Mouse (Mus musculus): Measurements from ENCODE around the gene Tdrd7. TPM values are rescaled to one million over a fixed set of nuclear protein-coding genes. Genes with fewer than 3 reads are reported as not detected.

Tdrd7 gene
- polyA plus RNA-seq, 1 experiment from 2014 or later, result 5.4 TPM

DNA sequence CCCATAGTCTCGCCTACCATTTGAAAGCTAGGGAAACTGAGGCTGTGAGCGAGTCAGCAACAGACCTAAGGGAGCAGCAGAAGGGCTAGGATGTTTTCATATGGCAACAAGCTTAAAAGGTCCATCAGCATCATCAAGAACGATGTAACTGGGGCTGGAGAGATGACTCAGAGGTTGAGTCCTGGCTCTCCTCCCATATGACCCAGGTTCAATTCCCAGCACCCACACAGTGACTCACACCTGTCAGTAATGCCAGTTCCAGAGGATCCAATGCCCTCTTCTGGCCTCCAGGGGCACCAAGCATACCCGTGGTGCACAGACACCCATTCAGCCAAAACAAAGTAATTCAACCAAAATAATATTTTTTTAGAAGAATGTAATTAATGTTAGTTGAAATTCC lies 115.1 kb downstream of the Tdrd7 start:
- peaks cover 5% of the 10 kb centered on the region for H3K4me1 ChIP-seq
- no peak overlapping the region for H3K27ac ChIP-seq (replicated peaks)
- no peaks in the 10 kb centered on the region for H3K9me3 ChIP-seq
- H3K4me3 ChIP-seq, result no peak overlapping the region
- no peaks in the 10 kb centered on the region for H3K36me3 ChIP-seq (replicated peaks)
- WGBS, result 83% methylated on average over 4 of the region's 4 CpGs
- no peaks in the 10 kb centered on the region for H3K27me3 ChIP-seq (replicated peaks; ENCODE audit: low read depth, poor library complexity, severe bottlenecking)
- no peak for DNase-seq (ENCODE audit: low spot score)

DNA sequence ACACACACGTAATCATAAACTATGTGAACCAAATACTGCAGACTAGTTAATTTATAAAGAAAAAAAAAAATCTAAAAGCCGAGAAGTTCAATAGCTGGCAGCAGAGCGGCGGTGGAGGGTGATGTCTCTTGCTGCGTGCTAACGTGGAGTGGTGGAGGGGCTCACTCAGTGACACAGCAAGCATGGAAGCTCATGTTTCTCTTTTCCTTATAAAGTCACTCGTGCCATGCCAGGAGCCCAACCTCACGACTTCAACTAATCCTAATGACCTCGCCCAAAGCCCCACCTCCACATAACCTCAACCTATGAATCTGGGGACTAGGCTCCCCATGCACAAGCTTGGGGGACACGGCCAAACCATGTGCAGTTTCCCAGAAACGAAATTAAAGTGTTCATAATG lies 117.4 kb downstream of the Tdrd7 start:
- 81% methylated on average over 11 of the region's 11 CpGs for WGBS
- H3K36me3 ChIP-seq (replicated peaks), result no peaks in the 10 kb centered on the region
- DNase-seq (ENCODE audit: low spot score), result no peak

More for the DNA sequence above, 117.4 kb downstream of the Tdrd7 start:
- no peak overlapping the region for H3K27ac ChIP-seq (replicated peaks)
- H3K9me3 ChIP-seq, result no peaks in the 10 kb centered on the region
- no peaks in the 10 kb centered on the region for H3K27me3 ChIP-seq (replicated peaks; ENCODE audit: low read depth, poor library complexity, severe bottlenecking)
- peaks cover 7% of the 10 kb centered on the region for H3K4me1 ChIP-seq
- H3K4me3 ChIP-seq, result no peak overlapping the region

Other genes starting within 250 kb of the Tdrd7 start
- 5.0 and 5.2 TPM in 2 replicates for gene Aldh1b1, start 166.3 kb upstream of the Tdrd7 start, polyA plus RNA-seq (2016; fragmentation: Nextera tagmentation; extraction: Ambion mirVana)
- 3.9 and 5.4 TPM in 2 replicates for gene Igfbpl1, start 138.4 kb upstream of the Tdrd7 start, polyA plus RNA-seq (2016; fragmentation: Nextera tagmentation; extraction: Ambion mirVana)
- 0.09 and 0.21 TPM in 2 replicates for gene Stra6l, start 116.7 kb upstream of the Tdrd7 start, polyA plus RNA-seq (2016; fragmentation: Nextera tagmentation; extraction: Ambion mirVana)
- 0.05 and 0.08 TPM in 2 replicates for gene Ccdc180, start 75.0 kb upstream of the Tdrd7 start, polyA plus RNA-seq (2016; fragmentation: Nextera tagmentation; extraction: Ambion mirVana)
- gene Tmod1, start 73.6 kb downstream of the Tdrd7 start, polyA plus RNA-seq (2016; fragmentation: Nextera tagmentation; extraction: Ambion mirVana), result 2.8 and 3.0 TPM in 2 replicates
- 121 and 127 TPM in 2 replicates for gene Ncbp1, start 173.3 kb downstream of the Tdrd7 start, polyA plus RNA-seq (2016; fragmentation: Nextera tagmentation; extraction: Ambion mirVana)
- gene Tstd2, start 173.4 kb downstream of the Tdrd7 start, polyA plus RNA-seq (2016; fragmentation: Nextera tagmentation; extraction: Ambion mirVana), result 74.1 and 77.3 TPM in 2 replicates
- gene Xpa, start 231.0 kb downstream of the Tdrd7 start, polyA plus RNA-seq (2016; fragmentation: Nextera tagmentation; extraction: Ambion mirVana), result 19.9 and 24.7 TPM in 2 replicates

All from embryonic facial prominence, embryonic 10.5 days (tissue).